Mouse (Mus musculus): Measurements from ENCODE around the gene Lrrc4c. TPM values are rescaled to one million over a fixed set of nuclear protein-coding genes. Genes with fewer than 3 reads are reported as not detected.

Gene Lrrc4c
- polyA plus RNA-seq, 1 experiment = 0.48 TPM

- H3K4me3 ChIP-seq (ENCODE audit: insufficient read depth, low read depth, low read length) = no peak overlapping the region
- H3K27ac ChIP-seq (replicated peaks; ENCODE audit: low read depth, low read length) = no peak overlapping the region
- H3K4me1 ChIP-seq (ENCODE audit: control insufficient read depth, insufficient read depth, insufficient read length, low read length) = no peaks in the 10 kb centered on the region
Observed at GRCm38 (mm10) chr2:97485609-97486008, 1167.6 kb downstream of the Lrrc4c start.

DNA sequence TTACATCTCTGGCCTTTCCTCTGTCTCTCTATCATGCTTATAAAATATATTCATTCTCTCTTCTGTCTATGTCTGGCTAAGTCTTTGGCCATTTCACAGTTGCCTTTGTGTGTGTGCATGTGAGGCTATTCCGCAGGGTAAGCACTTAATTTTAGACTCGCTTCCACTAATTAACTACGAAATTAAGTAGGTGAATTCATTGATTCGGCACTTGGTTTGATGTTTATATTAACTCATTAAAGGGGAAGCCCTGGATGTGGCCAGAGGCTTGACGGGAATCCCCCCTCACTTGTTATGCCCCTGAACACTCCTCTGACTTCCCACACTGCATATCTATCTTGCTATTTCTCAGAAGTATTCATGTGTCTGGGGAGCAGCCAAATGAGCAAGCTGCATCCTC lies 1169.6 kb downstream of the Lrrc4c start:
- no peak overlapping the region for H3K4me3 ChIP-seq (ENCODE audit: insufficient read depth, low read depth, low read length)
- no peaks in the 10 kb centered on the region for H3K4me1 ChIP-seq (ENCODE audit: control insufficient read depth, insufficient read depth, insufficient read length, low read length)
- no peak overlapping the region for H3K27ac ChIP-seq (replicated peaks; ENCODE audit: low read depth, low read length)

DNA sequence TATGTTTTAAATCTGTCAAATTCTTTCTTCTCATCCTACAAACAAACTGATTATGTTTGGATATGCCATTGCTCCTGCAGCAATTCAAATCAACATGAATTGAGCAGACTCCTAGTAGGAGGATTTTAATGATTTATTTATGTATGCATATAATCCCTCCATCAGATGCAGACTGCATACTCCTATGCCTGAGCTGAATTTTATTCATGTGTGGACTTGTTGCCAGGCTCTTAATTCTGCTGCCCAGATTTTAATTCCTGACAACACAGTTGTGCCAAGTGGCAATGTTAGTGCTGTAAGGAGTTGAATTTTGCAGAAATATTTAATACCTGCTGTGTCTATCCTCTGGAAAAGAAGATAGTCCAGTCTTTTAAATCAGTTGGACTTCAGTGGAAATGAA lies 1179.1 kb downstream of the Lrrc4c start:
- no peak overlapping the region for H3K27ac ChIP-seq (replicated peaks; ENCODE audit: low read depth, low read length)
- no peak overlapping the region for H3K4me3 ChIP-seq (ENCODE audit: insufficient read depth, low read depth, low read length)
- H3K4me1 ChIP-seq (ENCODE audit: control insufficient read depth, insufficient read depth, insufficient read length, low read length) = no peaks in the 10 kb centered on the region

DNA sequence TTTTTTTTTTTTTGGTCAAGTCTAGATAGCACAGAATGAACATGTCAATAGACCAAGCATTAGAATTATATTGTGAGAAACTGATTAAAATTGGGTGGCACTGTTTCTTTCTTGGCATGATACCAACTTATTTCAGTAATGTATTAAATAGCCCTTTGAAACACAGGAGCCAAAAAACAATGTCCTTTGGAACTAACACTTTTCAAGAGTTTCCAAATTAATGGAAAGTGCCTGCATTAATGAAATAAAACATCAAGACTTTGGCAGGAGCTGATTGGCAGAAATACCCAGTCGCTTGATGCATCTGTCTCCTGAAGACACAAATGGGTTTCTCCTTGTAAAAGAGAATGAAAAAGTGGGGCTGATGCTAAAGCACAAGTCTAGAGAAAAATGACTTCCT lies 1184.5 kb downstream of the Lrrc4c start:
- H3K27ac ChIP-seq (replicated peaks; ENCODE audit: low read depth, low read length) = no peak overlapping the region
- no peak overlapping the region for H3K4me3 ChIP-seq (ENCODE audit: insufficient read depth, low read depth, low read length)
- H3K4me1 ChIP-seq (ENCODE audit: control insufficient read depth, insufficient read depth, insufficient read length, low read length) = no peaks in the 10 kb centered on the region

- H3K4me3 ChIP-seq (ENCODE audit: insufficient read depth, low read depth, low read length) = no peak overlapping the region
- no peak overlapping the region for H3K27ac ChIP-seq (replicated peaks; ENCODE audit: low read depth, low read length)
- no peaks in the 10 kb centered on the region for H3K4me1 ChIP-seq (ENCODE audit: control insufficient read depth, insufficient read depth, insufficient read length, low read length)
Observed at GRCm38 (mm10) chr2:97504902-97505301, 1186.9 kb downstream of the Lrrc4c start.

- no peak overlapping the region for H3K27ac ChIP-seq (replicated peaks; ENCODE audit: low read depth, low read length)
Observed at GRCm38 (mm10) chr2:97524256-97524922, 1206.4 kb downstream of the Lrrc4c start.

GRCm38 (mm10) chr2:97525107-97525506 lies 1207.1 kb downstream of the Lrrc4c start:
- H3K27ac ChIP-seq (replicated peaks; ENCODE audit: low read depth, low read length) = no peak overlapping the region
- no peak overlapping the region for H3K4me3 ChIP-seq (ENCODE audit: insufficient read depth, low read depth, low read length)
- H3K4me1 ChIP-seq (ENCODE audit: control insufficient read depth, insufficient read depth, insufficient read length, low read length) = no peaks in the 10 kb centered on the region

More at GRCm38 (mm10) chr2:97524256-97524922, 1206.4 kb downstream of the Lrrc4c start:
- no peak overlapping the region for H3K4me3 ChIP-seq (ENCODE audit: insufficient read depth, low read depth, low read length)
- H3K4me1 ChIP-seq (ENCODE audit: control insufficient read depth, insufficient read depth, insufficient read length, low read length) = no peaks in the 10 kb centered on the region

DNA sequence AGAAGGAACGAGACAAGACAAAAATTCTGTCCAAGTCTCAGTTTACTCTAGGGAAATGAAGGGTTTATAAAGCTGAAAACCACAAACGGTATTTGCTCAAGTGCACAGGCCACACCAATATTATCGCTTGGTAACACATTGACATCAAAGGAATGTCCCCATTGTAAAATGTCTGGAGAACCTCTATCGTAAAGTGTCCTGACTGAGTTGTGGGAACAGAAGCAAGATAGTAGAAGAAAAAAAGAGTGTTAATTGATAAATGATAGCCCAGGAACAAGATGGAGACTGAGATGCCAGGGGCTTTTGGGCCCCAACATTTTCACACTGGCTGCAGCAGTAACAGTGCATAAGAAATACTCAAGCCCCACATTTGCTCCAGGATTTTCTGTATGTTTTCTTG lies 1212.7 kb downstream of the Lrrc4c start:
- Histone ChIP-seq H3K4me3 (ENCODE audit: insufficient read depth, low read depth, low read length) (no peak overlapping the region), H3K27ac (replicated peaks; ENCODE audit: low read depth, low read length) (no peak overlapping the region), H3K4me1 (ENCODE audit: control insufficient read depth, insufficient read depth, insufficient read length, low read length) (no peaks in the 10 kb centered on the region)

- H3K27ac ChIP-seq (replicated peaks; ENCODE audit: low read depth, low read length) = no peak overlapping the region
- no peak overlapping the region for H3K4me3 ChIP-seq (ENCODE audit: insufficient read depth, low read depth, low read length)
- no peaks in the 10 kb centered on the region for H3K4me1 ChIP-seq (ENCODE audit: control insufficient read depth, insufficient read depth, insufficient read length, low read length)
Observed at GRCm38 (mm10) chr2:97543691-97544672, 1226.0 kb downstream of the Lrrc4c start.

DNA sequence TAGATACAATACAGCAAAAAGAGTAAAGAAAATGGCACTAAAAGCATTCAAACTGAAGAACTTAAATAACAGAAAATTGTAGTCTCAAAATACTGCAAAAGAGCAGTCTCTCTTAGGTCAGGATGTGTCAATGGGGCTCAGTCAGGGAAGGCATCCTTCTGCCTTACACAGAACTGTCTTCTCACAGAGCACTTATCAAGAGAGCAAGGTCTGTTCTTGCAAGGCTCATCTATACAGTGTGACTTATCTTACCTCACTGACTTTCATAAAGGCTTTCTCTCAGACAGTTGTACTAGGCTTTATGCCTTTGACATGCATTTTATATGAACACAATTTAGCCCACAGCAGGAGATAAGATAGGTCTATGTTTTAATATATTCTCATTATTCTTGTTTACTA lies 1226.7 kb downstream of the Lrrc4c start:
- no peaks in the 10 kb centered on the region for H3K4me1 ChIP-seq (ENCODE audit: control insufficient read depth, insufficient read depth, insufficient read length, low read length)
- H3K4me3 ChIP-seq (ENCODE audit: insufficient read depth, low read depth, low read length) = no peak overlapping the region
- no peak overlapping the region for H3K27ac ChIP-seq (replicated peaks; ENCODE audit: low read depth, low read length)

GRCm38 (mm10) chr2:97545946-97546345 lies 1228.0 kb downstream of the Lrrc4c start:
- no peak overlapping the region for H3K27ac ChIP-seq (replicated peaks; ENCODE audit: low read depth, low read length)
- H3K4me3 ChIP-seq (ENCODE audit: insufficient read depth, low read depth, low read length) = no peak overlapping the region
- H3K4me1 ChIP-seq (ENCODE audit: control insufficient read depth, insufficient read depth, insufficient read length, low read length) = no peaks in the 10 kb centered on the region

DNA sequence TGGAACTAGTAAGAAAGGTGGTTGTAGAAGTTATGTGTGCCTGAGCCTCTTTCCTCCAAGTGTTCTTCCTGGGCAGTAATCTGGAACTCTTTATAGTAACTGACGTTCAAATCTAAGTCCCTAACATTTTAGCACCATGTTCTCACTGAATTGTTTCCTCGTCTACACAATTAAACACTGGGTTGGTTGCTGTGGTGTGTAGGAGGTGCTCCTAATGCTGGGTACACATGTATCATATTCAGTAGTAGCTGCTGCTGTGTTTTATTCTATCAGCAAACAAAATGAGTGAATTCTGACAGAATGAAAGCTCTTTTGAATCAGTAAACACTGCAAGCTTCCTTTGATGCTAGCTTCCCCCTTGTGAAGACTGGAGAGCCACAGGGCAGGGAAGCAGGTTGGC lies 1246.5 kb downstream of the Lrrc4c start:
- no peak overlapping the region for H3K27ac ChIP-seq (replicated peaks; ENCODE audit: low read depth, low read length)
- H3K4me3 ChIP-seq (ENCODE audit: insufficient read depth, low read depth, low read length) = no peak overlapping the region
- H3K4me1 ChIP-seq (ENCODE audit: control insufficient read depth, insufficient read depth, insufficient read length, low read length) = no peaks in the 10 kb centered on the region

- Histone ChIP-seq H3K4me3 (ENCODE audit: insufficient read depth, low read depth, low read length) (no peak overlapping the region), H3K4me1 (ENCODE audit: control insufficient read depth, insufficient read depth, insufficient read length, low read length) (no peaks in the 10 kb centered on the region), H3K27ac (replicated peaks; ENCODE audit: low read depth, low read length) (no peak overlapping the region)
Observed at GRCm38 (mm10) chr2:97568954-97569353, 1251.0 kb downstream of the Lrrc4c start.

DNA sequence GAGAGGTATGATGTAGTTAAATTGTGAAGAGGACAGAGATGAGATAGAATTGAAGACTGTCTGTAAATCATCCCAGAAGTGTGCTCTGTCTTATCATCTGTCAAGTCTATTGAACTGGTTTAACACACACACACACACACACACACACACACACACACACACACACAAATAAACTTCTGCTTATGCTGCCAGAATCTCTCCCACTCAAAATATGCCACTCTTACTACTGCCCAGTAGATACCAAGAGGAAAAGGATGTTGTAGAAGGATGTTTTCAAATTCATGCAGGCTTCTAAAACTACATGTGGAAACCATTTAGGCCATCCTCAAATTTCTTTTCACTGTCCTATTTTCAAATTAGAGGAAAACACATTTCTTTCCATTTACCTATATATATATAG lies 1257.0 kb downstream of the Lrrc4c start:
- Histone ChIP-seq H3K27ac (replicated peaks; ENCODE audit: low read depth, low read length) (no peak overlapping the region), H3K4me1 (ENCODE audit: control insufficient read depth, insufficient read depth, insufficient read length, low read length) (no peaks in the 10 kb centered on the region), H3K4me3 (ENCODE audit: insufficient read depth, low read depth, low read length) (no peak overlapping the region)

GRCm38 (mm10) chr2:97581132-97581531 lies 1263.2 kb downstream of the Lrrc4c start:
- Histone ChIP-seq H3K27ac (replicated peaks; ENCODE audit: low read depth, low read length) (no peak overlapping the region), H3K4me3 (ENCODE audit: insufficient read depth, low read depth, low read length) (no peak overlapping the region), H3K4me1 (ENCODE audit: control insufficient read depth, insufficient read depth, insufficient read length, low read length) (no peaks in the 10 kb centered on the region)

DNA sequence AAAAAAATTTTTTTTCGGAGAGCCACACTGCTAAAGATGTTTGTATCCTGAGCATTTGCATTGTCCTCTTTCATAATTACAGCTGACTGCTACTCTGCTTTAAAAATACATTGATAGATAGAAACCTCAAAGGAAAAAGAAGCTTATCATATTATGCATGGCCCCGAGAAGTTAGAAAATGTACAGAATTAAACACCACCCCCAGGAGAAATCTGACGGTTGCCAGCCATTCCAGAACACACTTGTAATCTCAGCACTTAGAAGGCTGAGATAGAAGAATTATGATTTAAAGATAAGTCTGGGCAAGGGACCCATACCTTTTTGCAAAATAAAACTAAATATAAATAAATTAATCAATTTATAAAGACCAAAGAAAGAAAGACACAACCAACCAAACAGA lies 1268.4 kb downstream of the Lrrc4c start:
- H3K4me1 ChIP-seq (ENCODE audit: control insufficient read depth, insufficient read depth, insufficient read length, low read length) = no peaks in the 10 kb centered on the region
- no peak overlapping the region for H3K27ac ChIP-seq (replicated peaks; ENCODE audit: low read depth, low read length)
- no peak overlapping the region for H3K4me3 ChIP-seq (ENCODE audit: insufficient read depth, low read depth, low read length)
